Mouse (Mus musculus) limb, embryonic 14.5 days (tissue): Measurements from ENCODE around the gene Mrpl45. TPM values are rescaled to one million over a fixed set of nuclear protein-coding genes. Genes with fewer than 3 reads are reported as not detected.
"Not testable (repeated sequence)": the region's sequence is repeated elsewhere in the genome, so short reads cannot be mapped to it uniquely, and the experiment has no call there.

Experiments
- ATAC-seq: fragments of 200-750 bp; cut with Nextera tagmentation; 2 replicates; pipeline ENCODE4 v1.8.0; 2017; ENCODE audit warnings: low read depth, moderate number of reproducible peaks, moderate TSS enrichment; ENCODE audit not compliant: low FRiP score
- DNase-seq: peaks from one replicate; pipeline ENCODE4 v3.0.0-alpha.2; 2015; ENCODE audit warnings: low spot score
- H3K27ac ChIP-seq: fragments of 300-500 bp; sonication (generic); replicated peaks from 2 replicates; pipeline ENCODE4 v1.5.1; 2014; ENCODE audit warnings: low read depth, mild to moderate bottlenecking, low read length, moderate library complexity, mixed read lengths
- H3K27me3 ChIP-seq: fragments of 300-500 bp; sonication (generic); 2 replicates; pipeline ENCODE4 v1.6.1; 2014; ENCODE audit warnings: low read length, mixed read lengths; ENCODE audit not compliant: control insufficient read depth, insufficient read depth
- H3K36me3 ChIP-seq: fragments of 300-500 bp; sonication (generic); 2 replicates; pipeline ENCODE4 v1.6.1; 2014; ENCODE audit warnings: mild to moderate bottlenecking, low read length, moderate library complexity, mixed read lengths; ENCODE audit not compliant: control insufficient read depth, insufficient read depth
- H3K4me1 ChIP-seq: fragments of 300-500 bp; sonication (generic); 2 replicates; pipeline ENCODE4 v1.6.1; 2014; ENCODE audit warnings: antibody characterized with exemption, low read length, mixed read lengths; ENCODE audit not compliant: control insufficient read depth, insufficient read depth
- H3K4me2 ChIP-seq: fragments of 300-500 bp; sonication (generic); replicated peaks from 2 replicates; pipeline ENCODE4 v1.6.1; 2014; ENCODE audit warnings: low read depth, mild to moderate bottlenecking, low read length, moderate library complexity; ENCODE audit not compliant: severe bottlenecking
- H3K4me3 ChIP-seq: fragments of 300-500 bp; sonication (generic); replicated peaks from 2 replicates; pipeline ENCODE4 v1.5.1; 2014; ENCODE audit warnings: low read length
- H3K9ac ChIP-seq: fragments of 300-500 bp; sonication (generic); 2 replicates; pipeline ENCODE4 v1.6.1; 2014; ENCODE audit warnings: mild to moderate bottlenecking, low read depth, low read length, moderate library complexity; ENCODE audit not compliant: severe bottlenecking
- H3K9me3 ChIP-seq: fragments of 300-500 bp; sonication (generic); 2 replicates; pipeline ENCODE4 v1.6.1; 2016; ENCODE audit warnings: low read length; ENCODE audit not compliant: control insufficient read depth
- POLR2A ChIP-seq: fragments of 200-500 bp; IDR thresholded peaks from 2 replicates; pipeline ENCODE4 v1.8.0; 2012; ENCODE audit warnings: inconsistent platforms, mild to moderate bottlenecking, moderate library complexity, borderline replicate concordance; ENCODE audit not compliant: insufficient read depth, insufficient read length; ENCODE audit errors: extremely low read depth
- WGBS: fragments of 180-500 bp; shearing (Covaris S2); extraction: QIAGEN DNeasy Blood & Tissue Kit; methylation state at CpG from one replicate; pipeline ENCODE4 v1.1.7; 2014; 5-methylcytosine and 5-hydroxymethylcytosine counted together
- polyA plus RNA-seq, 2 experiments: library from polyadenylated mRNA; depleted of rRNA in 1 of 2; stranded (reverse) in 1 of 2; unstranded in 1 of 2; fragments of >200 nt; fragmentation: Nextera tagmentation in 1 of 2; extraction: Ambion mirVana in 1 of 2; gene quantifications; 2 replicates each; pipeline versions ENCODE4 v1.2.1 to v1.2.3; 2012 to 2014

The Mrpl45 gene
- polyA plus RNA-seq, 2 experiments = 22.7 to 42.8 TPM

- Histone ChIP-seq H3K36me3 (no peaks in the 10 kb centered on the region), H3K4me3 (peak overlapping the region; percentile 42), H3K4me2 (peak overlapping the region; percentile 70), H3K4me1 (peaks cover 13% of the 10 kb centered on the region), H3K9me3 (no peaks in the 10 kb centered on the region), H3K27me3 (no peaks in the 10 kb centered on the region), H3K9ac (no peak overlapping the region), H3K27ac (no peak overlapping the region)
- TF ChIP-seq POLR2A = no peak
- 41% methylated on average over 3 of the region's 3 CpGs for WGBS
- no peak for ATAC-seq
- no peak for DNase-seq
Measured at GRCm38 (mm10) chr11:97308806-97309450, 6.6 kb upstream of the Mrpl45 start.

GRCm38 (mm10) chr11:97309451-97309836 is 6.1 kb upstream of the Mrpl45 start:
- Histone ChIP-seq H3K36me3 (no peaks in the 10 kb centered on the region), H3K9ac (peak overlapping the region; percentile 41), H3K4me3 (peak overlapping the region; percentile 42), H3K9me3 (no peaks in the 10 kb centered on the region), H3K4me2 (peak overlapping the region; percentile 70), H3K27ac (peak overlapping the region; percentile 9; the same call in 1 of the 2 replicates), H3K4me1 (peaks cover 13% of the 10 kb centered on the region), H3K27me3 (no peaks in the 10 kb centered on the region)
- DNase-seq = peak; percentile 57
- no peak for TF ChIP-seq POLR2A
- no peak for ATAC-seq
- WGBS = 2% methylated on average over 9 of the region's 9 CpGs

DNA sequence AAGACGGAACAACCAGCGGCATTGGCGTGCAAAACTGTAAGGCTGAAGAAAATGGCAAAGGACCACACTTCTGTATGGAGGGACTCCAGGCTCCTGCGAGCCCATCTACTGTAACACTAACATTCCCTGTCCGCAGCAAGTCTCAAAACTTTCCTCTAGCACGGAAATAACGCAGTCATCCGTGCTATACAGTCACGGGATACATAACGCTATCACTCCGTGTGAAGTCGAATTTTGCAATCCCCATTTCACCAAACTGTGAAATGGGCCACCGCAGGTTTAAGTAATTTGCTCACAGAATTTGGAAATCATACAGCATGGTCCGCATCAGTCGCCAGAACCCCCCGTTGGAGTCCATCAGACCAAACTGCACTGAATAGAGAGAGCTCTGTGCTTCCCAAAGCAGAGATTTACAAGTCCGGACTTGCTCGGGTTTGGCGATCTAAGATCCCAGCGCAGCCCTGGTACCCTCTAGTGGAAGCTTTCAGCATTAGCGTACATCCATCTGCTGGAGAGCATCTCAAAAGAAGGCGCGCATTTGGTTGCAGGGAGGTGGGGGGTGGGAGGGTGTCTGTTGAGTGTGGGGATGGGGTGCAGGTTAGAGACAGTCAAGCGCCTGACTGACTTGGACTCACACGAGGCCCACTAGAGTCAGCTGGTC is 5.5 kb upstream of the Mrpl45 start:
- DNase-seq (peak; percentile 86), ATAC-seq (peak; percentile 78; the same call in 1 of the 2 replicates)
- no peak for TF ChIP-seq POLR2A
- H3K27ac ChIP-seq = peak overlapping the region; percentile 9; the same call in 1 of the 2 replicates
- WGBS = under 1% methylated on average over 25 of the region's 25 CpGs
- H3K4me1 ChIP-seq = peaks cover 13% of the 10 kb centered on the region
- no peaks in the 10 kb centered on the region for H3K36me3 ChIP-seq
- H3K27me3 ChIP-seq = no peaks in the 10 kb centered on the region
- peak overlapping the region; percentile 42 for H3K4me3 ChIP-seq
- peak overlapping the region; percentile 41 for H3K9ac ChIP-seq
- H3K9me3 ChIP-seq = no peaks in the 10 kb centered on the region
- peak overlapping the region; percentile 70 for H3K4me2 ChIP-seq

DNA sequence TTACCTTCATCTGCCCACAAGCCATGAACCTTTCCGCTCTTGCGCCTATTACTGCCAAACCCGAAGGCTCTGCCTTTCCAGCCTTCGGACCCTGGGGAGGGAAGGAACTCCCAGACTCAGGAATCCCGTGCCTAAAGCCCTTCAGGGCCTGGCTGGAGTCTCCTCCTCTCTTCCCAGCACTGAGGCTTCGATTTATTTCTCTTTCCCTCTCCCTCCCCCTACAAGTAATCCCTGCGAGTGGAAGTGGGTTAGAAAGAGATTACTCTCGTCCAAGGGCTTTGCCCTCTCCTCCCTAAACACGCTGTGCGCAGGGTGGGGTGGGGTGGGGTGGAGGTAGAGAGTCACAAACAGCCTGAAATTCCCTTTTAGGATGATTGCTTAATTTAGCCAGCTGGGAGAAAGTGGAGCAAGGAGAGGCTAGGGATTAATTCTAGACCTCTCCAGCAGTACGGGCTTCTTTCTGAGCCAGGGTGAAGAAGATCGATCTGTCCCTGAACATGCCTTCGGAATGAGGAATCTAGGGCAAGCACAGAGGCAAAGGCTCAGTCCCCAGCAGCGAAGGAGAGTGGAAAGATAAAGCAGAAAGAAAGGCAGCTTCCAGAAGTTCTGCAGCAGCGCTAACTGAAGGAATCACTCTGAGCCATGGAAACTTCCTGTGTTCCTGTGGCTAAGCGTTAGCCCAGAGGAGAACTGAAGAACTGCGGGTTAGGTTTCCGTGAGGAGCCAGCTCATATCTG is 4.5 kb upstream of the Mrpl45 start:
- ATAC-seq (no peak), DNase-seq (peak; percentile 70)
- Histone ChIP-seq H3K27me3 (no peaks in the 10 kb centered on the region), H3K9me3 (no peaks in the 10 kb centered on the region), H3K27ac (peak overlapping the region; percentile 75), H3K9ac (peak overlapping the region; percentile 46), H3K36me3 (no peaks in the 10 kb centered on the region), H3K4me2 (peak overlapping the region; percentile 70), H3K4me3 (peak overlapping the region; percentile 42), H3K4me1 (peaks cover 13% of the 10 kb centered on the region)
- WGBS = 4% methylated on average over 18 of the region's 18 CpGs
- no peak for TF ChIP-seq POLR2A

DNA sequence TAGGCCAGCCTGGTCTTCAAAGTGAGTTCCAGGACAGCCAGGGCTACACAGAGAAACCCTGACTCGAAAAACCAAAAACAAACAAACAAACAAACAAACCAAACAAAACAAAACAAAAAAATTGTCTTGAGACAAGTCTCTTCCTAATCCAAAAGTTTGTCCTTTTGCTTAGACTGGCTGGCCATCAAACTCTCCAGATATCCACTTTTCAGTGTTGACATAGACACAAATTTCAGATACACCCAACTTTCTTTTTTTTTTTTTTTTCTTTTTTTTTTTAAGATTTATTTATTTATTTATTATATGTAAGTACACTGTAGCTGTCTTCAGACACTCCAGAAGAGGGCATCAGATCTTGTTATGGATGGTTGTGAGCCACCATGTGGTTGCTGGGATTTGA is 2.6 kb upstream of the Mrpl45 start:
- not testable (repeated sequence) for H3K27me3 ChIP-seq, H3K9ac ChIP-seq, H3K4me3 ChIP-seq, DNase-seq, ATAC-seq, H3K9me3 ChIP-seq, H3K27ac ChIP-seq, H3K4me2 ChIP-seq, H3K36me3 ChIP-seq
- WGBS = 65% methylated on average over 1 of the region's 1 CpGs
- peaks cover 18% of the 10 kb centered on the region for H3K4me1 ChIP-seq
